Mouse (Mus musculus): ENCODE measurements around the gene Cldn5. TPM values are rescaled to one million over a fixed set of nuclear protein-coding genes. Genes with fewer than 3 reads are reported as not detected.

The Cldn5 gene
- polyA plus RNA-seq, 1 experiment from 2014 or later: 94.4 TPM

Other genes with a start within 250 kb of the Cldn5 start
- 0.99 and 1.7 TPM in 2 replicates for gene Tbx1, start 186.2 kb upstream of the Cldn5 start, polyA plus RNA-seq (2015; fragmentation: Nextera tagmentation; extraction: Ambion mirVana)
- gene Gp1bb, start 154.4 kb upstream of the Cldn5 start, polyA plus RNA-seq (2015; fragmentation: Nextera tagmentation; extraction: Ambion mirVana): 11.2 and 11.9 TPM in 2 replicates
- 19.3 and 21.0 TPM in 2 replicates for gene Gm49601, start 150.4 kb upstream of the Cldn5 start, polyA plus RNA-seq (2015; fragmentation: Nextera tagmentation; extraction: Ambion mirVana)
- gene Sept5, start 146.9 kb upstream of the Cldn5 start, polyA plus RNA-seq (2015; fragmentation: Nextera tagmentation; extraction: Ambion mirVana): 169 and 176 TPM in 2 replicates
- gene Ufd1, start 34.9 kb downstream of the Cldn5 start, polyA plus RNA-seq (2015; fragmentation: Nextera tagmentation; extraction: Ambion mirVana): 109 and 118 TPM in 2 replicates
- 11.3 and 12.3 TPM in 2 replicates for gene Cdc45, start 35.1 kb downstream of the Cldn5 start, polyA plus RNA-seq (2015; fragmentation: Nextera tagmentation; extraction: Ambion mirVana)
- gene 2510002D24Rik, start 59.7 kb downstream of the Cldn5 start, polyA plus RNA-seq (2015; fragmentation: Nextera tagmentation; extraction: Ambion mirVana): 34.0 and 41.2 TPM in 2 replicates
- not detected in 2 replicates for gene Gm28539, start 59.7 kb downstream of the Cldn5 start, polyA plus RNA-seq (2015; fragmentation: Nextera tagmentation; extraction: Ambion mirVana)
- gene Mrpl40, start 100.0 kb downstream of the Cldn5 start, polyA plus RNA-seq (2015; fragmentation: Nextera tagmentation; extraction: Ambion mirVana): 67.4 and 80.2 TPM in 2 replicates
- 19.8 and 21.3 TPM in 2 replicates for gene Hira, start 100.2 kb downstream of the Cldn5 start, polyA plus RNA-seq (2015; fragmentation: Nextera tagmentation; extraction: Ambion mirVana)